Mouse (Mus musculus) CH12.LX (cell line): Measurements from ENCODE around the gene Lgi1.

ENCODE experiments used
- CTCF ChIP-seq, 2 experiments: IDR thresholded peaks in 1 of 2; conservative IDR thresholded peaks in 1 of 2; 2 replicates each; pipeline ENCODE4 v1.5.1; 2011 to 2012; ENCODE audit warnings: low read depth in 2 of 2, low read length in 2 of 2, improper control_type of control experiment in 1 of 2, inconsistent platforms in 1 of 2, mild to moderate bottlenecking in 1 of 2, moderate library complexity in 1 of 2
- ELF1 ChIP-seq: IDR thresholded peaks from 2 replicates; pipeline ENCODE4 v1.6.1; 2014; ENCODE audit warnings: low read depth, mild to moderate bottlenecking, inconsistent platforms, low read length, improper control_type of control experiment
- EP300 ChIP-seq: IDR thresholded peaks from 2 replicates; pipeline ENCODE4 v1.6.1; 2011; ENCODE audit warnings: low read length, improper control_type of control experiment
- GABPA ChIP-seq: IDR thresholded peaks from 2 replicates; pipeline ENCODE4 v1.6.1; 2012; ENCODE audit warnings: low read depth, low read length, improper control_type of control experiment, inconsistent platforms; ENCODE audit not compliant: insufficient replicate concordance
- MYC ChIP-seq: IDR thresholded peaks from 2 replicates; pipeline ENCODE4 v1.6.1; 2011; ENCODE audit warnings: low read depth, mild to moderate bottlenecking, improper control_type of control experiment, low read length
- POLR2A ChIP-seq: IDR thresholded peaks from 2 replicates; pipeline ENCODE4 v1.6.1; 2011; ENCODE audit warnings: low read depth, mild to moderate bottlenecking, improper control_type of control experiment, low read length

- no peak for TF ChIP-seq EP300
- TF ChIP-seq CTCF (conservative IDR thresholded peaks at IDR 0.05 in 1 of 2, IDR thresholded peaks at IDR 0.05 in 1 of 2; ENCODE audit: low read depth in 2 of 2, low read length in 2 of 2): no peak
- no peak for TF ChIP-seq MYC
- no peak for TF ChIP-seq POLR2A
- TF ChIP-seq ELF1: no peak
- no peak for TF ChIP-seq GABPA
Observed at GRCm38 (mm10) chr19:38271071-38271470, 6.7 kb downstream of the Lgi1 start.
